Mouse (Mus musculus) liver (tissue): Measurements from ENCODE around the gene Pon3.
"Not testable (repeated sequence)": the region's sequence is repeated elsewhere in the genome, so short reads cannot be mapped to it uniquely, and the experiment has no call there.

Experiments used
- DNase-seq: peaks from one replicate; pipeline ENCODE4 v3.0.0-alpha.2; 2020; ENCODE audit warnings: mixed read lengths

Gene Pon3

GRCm38 (mm10) chr6:5245926-5246325 is 10.2 kb downstream of the Pon3 start:
- DNase-seq = no peak

GRCm38 (mm10) chr6:5238799-5239198 is 17.3 kb downstream of the Pon3 start:
- no peak for DNase-seq

- no peak for DNase-seq
Measured at GRCm38 (mm10) chr6:5237510-5237909, 18.6 kb downstream of the Pon3 start.

- DNase-seq = no peak
Measured at GRCm38 (mm10) chr6:5236843-5237371, 19.2 kb downstream of the Pon3 start.

GRCm38 (mm10) chr6:5234563-5234962 is 21.5 kb downstream of the Pon3 start:
- no peak for DNase-seq

- no peak for DNase-seq
Measured at GRCm38 (mm10) chr6:5233812-5234211, 22.3 kb downstream of the Pon3 start.

GRCm38 (mm10) chr6:5232022-5232421 is 24.1 kb downstream of the Pon3 start:
- DNase-seq = no peak

- DNase-seq = no peak
Measured at GRCm38 (mm10) chr6:5230261-5230660, 25.8 kb downstream of the Pon3 start.

- not testable (repeated sequence) for DNase-seq
Measured at GRCm38 (mm10) chr6:5223551-5223950, 32.5 kb downstream of the Pon3 start.

GRCm38 (mm10) chr6:5222080-5222479 is 34.0 kb downstream of the Pon3 start:
- peak; percentile 36 for DNase-seq

GRCm38 (mm10) chr6:5218190-5218589 is 37.9 kb downstream of the Pon3 start:
- peak; percentile 48 for DNase-seq

- no peak for DNase-seq
Measured at GRCm38 (mm10) chr6:5207817-5208216, 48.3 kb downstream of the Pon3 start.

GRCm38 (mm10) chr6:5199916-5200315 is 56.2 kb downstream of the Pon3 start:
- no peak for DNase-seq

- DNase-seq = no peak
Measured at GRCm38 (mm10) chr6:5199376-5199905, 56.6 kb downstream of the Pon3 start.

GRCm38 (mm10) chr6:5198590-5198989 is 57.5 kb downstream of the Pon3 start:
- no peak for DNase-seq

- no peak for DNase-seq
Measured at GRCm38 (mm10) chr6:5193693-5194092, 62.4 kb downstream of the Pon3 start, which contains the start of gene Pon1. Gene Pon1, minus strand, starts transcription at chr6:5193946.

- DNase-seq = no peak
Measured at GRCm38 (mm10) chr6:5190761-5191160, 65.3 kb downstream of the Pon3 start.

- no peak for DNase-seq
Measured at GRCm38 (mm10) chr6:5189507-5189906, 66.6 kb downstream of the Pon3 start.

GRCm38 (mm10) chr6:5188938-5189337 is 67.1 kb downstream of the Pon3 start:
- no peak for DNase-seq

GRCm38 (mm10) chr6:5188036-5188435 is 68.0 kb downstream of the Pon3 start:
- no peak for DNase-seq

GRCm38 (mm10) chr6:5187586-5187985 is 68.5 kb downstream of the Pon3 start:
- no peak for DNase-seq

- peak; percentile 66 for DNase-seq
Measured at GRCm38 (mm10) chr6:5186229-5186950, 69.7 kb downstream of the Pon3 start.

GRCm38 (mm10) chr6:5180645-5181044 is 75.4 kb downstream of the Pon3 start:
- DNase-seq = no peak

- DNase-seq = no peak
Measured at GRCm38 (mm10) chr6:5179189-5179588, 76.9 kb downstream of the Pon3 start.
